Mouse (Mus musculus) yolk sac, embryonic 10.5 days (tissue): Measurements from ENCODE around the gene Nfatc2.

Experiments
- DNase-seq: peaks from one replicate; pipeline ENCODE4 v3.0.0-alpha.2; 2017; ENCODE audit warnings: low spot score

Nfatc2 gene

DNA sequence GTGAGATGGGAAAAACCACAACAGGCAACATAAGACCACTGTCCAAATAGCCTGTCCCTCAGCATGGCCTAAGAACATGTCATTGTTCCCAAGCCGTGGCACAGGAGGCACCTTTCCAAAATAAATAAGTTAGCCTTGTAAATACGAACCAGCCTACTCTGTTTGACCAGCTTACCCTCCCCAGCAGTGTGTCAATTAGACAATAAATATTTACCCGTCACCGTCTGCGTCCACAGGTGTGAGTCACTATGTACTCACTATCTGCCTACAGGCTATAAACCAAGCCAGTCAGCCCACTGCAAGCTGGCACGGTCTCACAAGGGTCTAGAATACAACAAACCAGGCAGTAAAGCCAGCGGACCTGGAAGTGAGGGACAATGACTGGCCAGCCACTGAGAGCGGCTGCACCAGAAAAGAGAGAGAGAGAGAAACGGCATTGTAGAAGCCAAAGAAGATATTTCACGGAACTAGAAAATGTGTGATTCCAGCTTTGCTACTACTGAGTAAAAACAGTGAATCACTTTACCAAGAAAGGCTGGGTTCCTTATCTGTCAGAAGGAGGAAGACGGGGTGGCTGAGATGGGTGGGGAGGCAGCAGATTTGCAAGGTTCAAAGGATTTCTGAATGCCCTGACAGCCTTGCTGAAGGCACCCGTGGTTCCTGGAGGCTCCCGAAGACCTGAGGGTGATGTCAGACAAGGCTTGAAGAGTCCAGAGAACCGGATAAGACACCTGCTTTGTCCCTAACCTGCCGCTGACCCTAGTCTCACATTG, 69.2 kb downstream of the Nfatc2 start:
- no peak for DNase-seq

DNA sequence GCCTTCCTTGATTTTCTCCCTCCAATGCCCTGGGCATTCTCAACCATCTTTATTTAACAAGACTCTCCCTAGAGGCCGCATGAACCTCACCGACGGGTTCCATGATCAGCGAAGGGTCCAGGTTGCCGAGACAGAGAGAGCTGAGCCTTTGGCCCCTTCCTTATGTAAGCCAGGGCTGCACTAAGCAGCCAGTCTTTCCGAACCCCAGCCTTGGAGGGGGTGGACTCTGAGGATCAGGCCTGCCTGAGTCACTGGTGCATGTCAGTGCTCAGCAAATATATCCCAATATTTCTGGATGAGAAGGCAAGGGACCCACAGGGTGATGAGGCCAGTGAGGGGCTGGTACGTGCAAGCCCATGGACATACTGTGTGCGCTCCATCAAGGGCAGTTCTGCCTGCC, 72.9 kb downstream of the Nfatc2 start:
- DNase-seq, result no peak

DNA sequence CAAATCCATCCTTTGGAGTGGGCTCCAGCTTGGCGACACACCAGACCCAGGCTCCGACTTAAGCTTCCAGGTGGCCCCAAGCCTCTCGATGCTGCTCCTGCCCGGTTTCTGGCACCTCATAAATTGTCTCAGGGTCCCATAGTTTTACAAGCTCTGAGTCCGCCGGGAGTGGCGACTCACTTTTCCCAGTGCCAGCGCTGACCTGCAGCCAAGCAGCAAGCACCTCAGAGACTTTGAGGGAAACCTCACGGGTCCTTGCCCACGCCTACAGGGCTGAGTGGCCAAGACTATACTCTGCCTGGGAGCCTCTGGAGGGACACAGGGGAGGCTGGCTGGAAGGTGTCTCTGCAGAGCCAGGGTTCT, 74.0 kb downstream of the Nfatc2 start:
- no peak for DNase-seq

DNA sequence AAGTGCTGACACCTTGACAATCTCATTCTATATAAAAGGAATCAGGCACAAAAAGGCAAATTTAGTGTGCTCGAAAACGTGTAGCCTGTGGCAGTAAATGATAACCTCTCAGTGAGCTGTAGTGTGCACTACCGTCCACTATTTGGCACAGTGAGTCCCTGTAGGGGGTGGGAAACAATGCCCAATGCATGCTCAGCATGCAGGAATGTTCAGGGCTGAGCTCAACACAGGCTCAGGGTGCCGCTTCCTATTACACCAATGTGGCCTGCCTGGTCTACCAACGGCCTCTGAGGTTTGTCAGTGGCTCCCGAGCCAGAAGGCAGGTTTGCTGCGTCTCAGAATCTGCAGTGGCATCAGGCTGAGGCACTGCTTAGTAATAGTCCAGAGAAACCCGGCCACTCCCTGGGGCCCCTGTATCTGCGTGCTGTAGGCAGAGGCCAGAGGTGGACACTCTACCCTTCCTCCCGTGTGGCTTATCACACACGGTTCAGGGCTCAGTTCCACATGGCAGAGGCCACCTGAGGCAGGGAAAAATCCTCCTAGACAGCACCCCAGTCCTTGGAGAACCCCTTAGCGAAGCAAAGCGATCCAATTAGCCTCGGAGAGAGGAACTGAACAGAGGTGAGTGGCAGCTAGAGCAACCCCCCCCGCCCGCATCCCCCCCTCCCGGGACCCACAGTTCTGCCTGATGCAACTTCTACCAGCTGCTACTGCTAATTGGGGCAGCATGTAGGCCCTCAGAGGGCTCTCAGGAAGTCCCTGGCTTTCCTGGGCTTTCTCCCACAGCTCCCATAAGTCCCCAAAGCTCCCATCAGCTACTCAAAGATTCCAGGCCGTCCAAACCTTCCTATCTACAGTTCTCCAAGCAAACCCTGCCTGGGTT, 74.7 kb downstream of the Nfatc2 start:
- no peak for DNase-seq

DNA sequence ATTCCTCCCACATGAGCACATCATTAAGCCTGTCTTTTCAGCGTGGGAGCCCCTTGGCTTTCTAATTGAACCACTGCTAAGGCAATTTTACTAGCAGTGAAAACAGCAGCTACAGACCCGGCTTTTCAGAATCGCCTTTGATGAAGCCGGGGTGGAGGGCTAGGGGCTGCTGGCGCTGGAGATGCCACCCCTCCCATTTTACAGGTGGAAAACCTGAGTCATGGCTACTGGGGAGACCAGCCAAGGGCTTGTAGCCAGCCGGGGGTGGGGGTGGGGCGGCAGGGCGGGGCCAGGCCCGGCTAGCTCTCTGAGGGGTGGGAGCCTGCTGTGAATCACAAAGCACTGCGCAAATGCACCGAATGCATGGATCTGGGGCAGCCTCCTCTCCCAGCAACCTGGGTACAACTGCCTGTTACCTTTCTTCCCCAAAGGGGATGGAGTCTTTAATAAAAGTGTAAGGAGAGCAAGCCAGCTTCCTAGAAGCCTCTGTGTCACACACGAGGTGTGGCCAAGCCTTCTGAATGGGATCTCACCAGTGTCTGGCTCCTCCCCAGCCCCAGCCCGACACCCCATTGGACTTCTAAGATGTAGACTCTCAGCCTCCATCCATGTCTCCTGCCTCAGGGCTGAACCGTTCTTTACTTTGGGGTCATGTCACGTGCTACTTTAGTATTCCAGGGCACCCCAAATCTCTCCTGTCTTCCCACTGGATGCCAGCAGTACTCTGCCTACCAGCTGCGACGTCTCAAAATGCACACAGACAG, 75.9 kb downstream of the Nfatc2 start:
- DNase-seq, result peak; percentile 19

DNA sequence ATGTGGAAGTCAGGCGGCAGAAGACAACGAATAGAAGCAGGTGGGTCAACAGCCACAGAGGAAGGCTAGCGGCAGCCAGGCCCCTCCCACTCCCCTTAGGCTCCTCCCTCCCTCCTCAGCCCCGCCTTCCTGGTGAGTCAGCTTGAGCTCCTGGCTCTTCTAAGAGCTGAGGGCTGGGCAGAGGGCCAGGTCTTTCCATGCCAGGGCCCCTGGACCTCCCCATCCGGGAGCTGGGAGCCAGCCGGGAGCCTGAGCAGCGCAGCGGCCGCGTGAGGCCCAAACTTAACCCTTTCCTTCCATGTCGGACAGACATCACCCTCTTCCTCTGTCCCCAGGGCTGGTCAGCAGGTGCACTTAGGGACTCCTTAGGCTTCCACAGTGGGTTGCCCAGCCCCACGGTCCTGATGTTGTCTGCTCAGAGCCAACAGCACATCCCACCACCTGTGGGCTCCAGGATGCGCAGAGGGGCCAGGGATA, 76.5 kb downstream of the Nfatc2 start:
- DNase-seq, result peak; percentile 74

DNA sequence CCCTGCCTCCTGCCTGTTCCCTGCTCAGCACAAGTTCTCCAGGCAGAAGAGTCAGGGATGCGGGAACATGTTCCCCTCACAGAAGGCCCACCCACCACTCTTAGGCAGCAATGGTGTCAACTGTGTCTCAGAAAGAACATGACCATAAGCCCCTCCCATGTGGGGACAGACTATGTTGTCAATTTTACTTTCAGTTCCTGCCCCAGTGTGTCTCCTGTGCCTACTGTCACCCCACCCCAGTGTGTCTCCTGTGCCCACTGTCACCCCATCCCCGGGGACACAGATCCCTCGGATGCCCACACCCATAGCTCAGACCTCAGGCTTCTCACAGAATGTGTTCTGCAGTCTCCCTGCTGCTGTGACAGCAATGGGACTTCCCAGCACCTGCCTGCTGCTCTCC, 79.2 kb downstream of the Nfatc2 start:
- no peak for DNase-seq

DNA sequence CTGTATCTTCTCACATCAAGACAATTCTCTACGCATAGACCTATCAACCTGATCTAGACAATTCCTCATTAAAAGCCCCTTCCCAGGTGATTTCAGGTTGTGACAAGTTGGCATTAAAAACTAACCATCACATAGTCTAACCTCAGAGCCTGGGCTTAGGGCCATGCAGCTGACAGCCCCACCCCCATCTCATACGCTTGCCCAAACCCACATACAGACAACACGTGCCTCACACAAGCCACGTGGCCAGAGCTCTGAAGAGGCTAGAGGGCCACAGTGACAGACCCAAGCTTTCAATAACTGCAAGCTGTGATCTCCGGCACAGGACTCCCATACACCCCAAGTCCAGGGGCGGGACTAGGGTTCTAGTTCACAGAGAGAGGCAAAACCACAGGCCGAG, 80.7 kb downstream of the Nfatc2 start:
- DNase-seq, result no peak

DNA sequence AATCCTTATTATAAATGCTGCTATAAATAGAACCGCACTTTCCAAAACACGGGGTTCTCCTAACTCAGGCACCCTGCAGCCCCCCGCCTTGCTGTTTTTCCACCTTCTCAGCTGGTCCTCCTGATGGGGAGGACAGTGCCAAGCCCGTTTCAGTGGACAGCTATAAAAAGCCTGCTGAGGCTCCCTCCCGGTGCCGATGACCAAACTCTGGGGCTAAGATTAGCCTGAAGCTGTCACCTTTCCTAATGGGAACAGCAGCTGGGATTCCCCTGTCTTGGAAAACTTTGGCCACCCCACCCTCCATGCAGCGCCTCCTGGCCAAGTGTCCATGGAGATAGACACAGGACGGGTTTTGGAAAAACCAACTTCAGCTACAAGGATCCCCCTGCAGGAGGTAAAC, 81.9 kb downstream of the Nfatc2 start:
- DNase-seq, result no peak

DNA sequence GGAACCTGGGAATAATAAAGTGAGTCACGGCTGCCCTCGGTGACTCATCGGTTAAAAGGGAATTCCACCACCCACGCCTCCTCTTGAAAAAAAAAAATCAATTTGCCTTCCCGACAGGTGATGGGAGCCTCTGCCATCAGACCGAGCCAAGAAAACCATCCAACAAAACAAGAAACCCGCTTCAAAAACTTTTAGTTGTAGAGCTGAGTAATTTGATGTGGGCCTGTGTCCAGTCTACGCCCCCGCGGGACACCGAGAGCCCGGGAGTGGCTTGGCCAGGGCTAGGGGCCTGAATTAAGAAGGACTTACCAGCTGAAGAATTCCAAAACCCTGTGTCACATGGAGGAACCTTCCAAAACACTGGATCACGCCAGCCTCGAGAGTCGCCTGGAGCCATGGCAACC, 83.2 kb downstream of the Nfatc2 start:
- no peak for DNase-seq

DNA sequence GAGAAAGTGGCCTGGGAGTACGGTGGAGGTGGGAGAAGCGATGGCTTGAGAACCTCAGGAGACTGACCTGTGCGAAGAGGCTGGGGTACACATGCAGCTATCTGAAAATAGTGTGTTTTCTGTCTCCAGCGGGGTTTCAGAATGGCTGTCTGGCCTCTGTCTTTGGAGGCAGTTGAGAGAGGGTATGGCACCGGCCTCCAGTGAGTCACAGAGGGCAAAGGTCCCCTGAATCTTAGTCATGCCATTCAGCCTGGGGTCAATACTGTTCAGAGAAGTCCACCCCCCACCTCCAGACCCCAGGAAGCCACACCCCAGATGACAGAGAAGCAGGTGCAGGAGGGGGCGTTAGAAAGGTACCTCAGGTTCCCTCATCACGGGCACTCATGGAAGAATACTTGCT, 83.7 kb downstream of the Nfatc2 start:
- DNase-seq, result no peak

DNA sequence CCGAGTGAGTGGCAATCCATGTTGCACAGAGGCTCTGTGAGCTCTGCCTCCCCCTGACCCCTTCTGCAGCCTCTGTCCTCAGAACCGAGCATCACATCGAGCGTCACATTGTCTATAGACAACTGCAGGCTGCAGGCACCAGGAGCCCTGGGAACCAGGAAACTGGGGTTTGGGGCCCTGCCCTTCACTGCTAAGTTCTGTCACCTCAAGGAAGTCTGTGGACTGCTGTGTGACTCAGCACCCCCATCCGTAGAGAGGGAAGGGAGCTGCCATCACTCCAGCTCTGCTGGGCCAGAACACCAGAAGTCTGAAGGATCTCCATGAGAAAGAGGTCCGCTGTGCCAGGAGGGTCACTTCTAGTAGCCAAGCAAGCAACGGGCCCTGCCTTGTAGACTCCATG, 84.7 kb downstream of the Nfatc2 start:
- DNase-seq, result no peak

DNA sequence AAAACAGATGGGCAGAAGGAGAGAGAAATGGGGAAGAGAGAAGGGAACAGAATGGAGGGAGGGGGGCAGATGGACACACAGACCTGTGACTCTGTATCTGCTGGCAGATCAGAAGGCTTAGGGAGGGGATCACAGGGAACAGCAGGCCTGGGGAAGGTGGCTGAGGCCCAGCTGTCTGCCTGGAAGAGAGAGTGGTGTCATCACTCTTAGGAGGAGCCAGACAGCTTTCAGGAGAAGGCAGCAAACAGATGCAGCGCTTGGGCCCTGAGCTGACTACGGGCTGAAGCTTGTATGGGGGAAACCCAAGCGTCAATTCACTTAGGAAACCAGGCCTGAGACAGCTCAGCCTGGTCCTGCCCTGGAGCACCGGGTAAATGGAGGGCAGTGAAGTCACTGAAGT, 86.0 kb downstream of the Nfatc2 start:
- no peak for DNase-seq

DNA sequence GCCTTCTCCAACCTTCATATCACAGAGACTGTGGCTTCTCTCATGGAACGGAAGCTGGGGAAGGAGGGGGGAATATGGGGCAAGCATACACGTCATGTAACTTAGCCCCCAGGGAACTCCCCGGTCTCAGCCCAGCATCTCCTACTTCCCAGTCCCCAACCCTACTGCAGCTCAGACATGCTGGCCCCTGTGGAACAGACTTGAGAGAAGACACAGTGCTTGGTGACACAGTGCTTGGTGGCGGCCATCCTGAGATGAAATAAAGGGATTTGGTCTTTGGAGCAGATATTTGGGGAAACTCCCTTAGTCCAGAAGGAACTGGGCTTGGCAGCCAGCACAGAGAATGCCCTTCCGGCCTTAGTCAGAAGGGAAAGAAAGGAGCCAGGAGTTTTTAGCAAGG, 87.3 kb downstream of the Nfatc2 start:
- no peak for DNase-seq

DNA sequence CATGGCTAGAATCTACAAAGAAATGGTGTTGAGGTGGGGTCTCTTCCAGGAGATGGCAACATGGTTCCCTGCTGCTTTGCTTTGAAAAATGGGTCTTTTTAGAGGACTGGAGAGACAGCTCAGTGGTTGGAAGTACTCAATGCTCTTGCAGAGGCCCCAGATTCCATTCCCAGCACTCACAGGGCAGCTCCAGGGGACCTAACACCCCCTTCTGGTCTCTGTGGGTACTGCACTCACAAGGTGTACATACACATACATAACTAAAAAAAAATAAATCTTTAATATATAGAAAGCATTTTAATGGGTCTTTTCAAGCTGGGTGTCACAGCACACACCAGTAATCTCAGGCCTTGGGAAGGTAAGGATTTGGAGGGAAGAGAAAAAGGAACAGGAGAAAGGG, 89.9 kb downstream of the Nfatc2 start:
- DNase-seq, result no peak

DNA sequence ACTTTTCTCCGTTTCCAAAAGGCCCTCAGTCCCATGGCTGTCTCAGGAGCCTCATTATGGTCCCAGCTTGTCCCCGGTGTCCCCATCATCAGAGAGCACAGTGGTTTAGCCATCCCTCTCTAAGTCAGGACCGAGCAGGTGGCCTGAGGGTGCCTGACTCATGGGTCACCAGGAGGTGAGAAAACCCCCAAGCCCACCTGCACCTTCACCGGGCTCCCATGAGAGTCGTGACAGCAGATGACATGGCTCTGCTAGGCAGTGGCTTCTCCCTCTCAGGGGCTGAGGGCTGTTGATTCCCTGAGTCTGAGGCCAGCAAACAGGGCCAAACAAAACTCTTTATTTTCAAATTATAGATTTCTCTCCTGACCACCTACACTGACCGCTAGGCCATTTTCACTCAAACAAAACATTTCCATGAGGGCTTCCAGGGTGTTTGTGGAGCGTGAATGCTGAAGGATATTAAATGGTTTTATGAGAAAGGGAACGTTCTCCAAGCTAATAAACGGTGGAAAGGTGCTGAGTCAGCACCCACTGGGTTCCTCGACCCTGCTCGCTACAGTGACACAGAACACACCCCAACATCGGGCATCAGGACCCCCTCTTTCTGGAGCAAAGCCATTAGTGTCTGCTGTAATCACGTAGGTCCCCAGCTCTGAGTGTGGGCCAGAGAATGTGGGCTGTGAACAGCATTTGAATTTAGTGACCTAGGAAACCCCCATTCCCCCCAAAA, 92.8 kb downstream of the Nfatc2 start:
- DNase-seq, result no peak

DNA sequence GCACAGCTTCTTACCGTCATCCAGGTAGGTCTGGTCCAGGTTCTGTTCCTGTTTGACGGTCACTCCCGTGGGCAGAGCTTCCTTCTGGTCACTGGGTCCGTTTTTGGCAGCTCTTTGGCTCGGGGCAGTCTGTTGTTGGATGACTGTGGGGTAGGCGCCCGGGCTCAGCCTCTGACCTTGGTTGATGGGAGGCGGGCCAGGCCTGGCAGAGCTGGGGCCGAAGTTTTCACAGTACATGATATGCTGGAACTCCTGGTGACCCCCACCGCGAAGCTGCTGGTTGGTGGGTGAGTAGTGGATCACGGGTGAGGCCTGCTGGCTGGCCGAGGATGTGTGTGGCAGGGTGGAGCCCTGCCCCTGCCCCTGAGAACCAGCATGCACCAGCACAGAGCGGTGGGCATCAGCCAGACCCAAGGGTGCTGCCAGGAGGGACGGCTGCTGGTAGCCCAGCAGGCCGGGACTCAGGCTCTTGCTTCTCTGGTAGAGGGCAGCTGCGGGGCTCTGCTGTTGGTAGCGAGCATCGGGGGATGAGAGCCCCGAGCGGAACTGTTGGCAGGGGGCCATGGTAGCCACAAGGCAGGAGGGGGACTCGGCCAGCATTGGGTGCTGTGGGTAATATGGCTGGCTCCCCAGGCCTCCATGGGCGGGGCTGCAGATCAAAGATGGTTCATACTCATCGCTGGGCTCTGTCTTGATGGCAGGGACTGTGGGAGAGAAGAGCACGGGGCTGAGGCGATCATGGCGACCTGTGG, 96.8 kb downstream of the Nfatc2 start:
- no peak for DNase-seq

DNA sequence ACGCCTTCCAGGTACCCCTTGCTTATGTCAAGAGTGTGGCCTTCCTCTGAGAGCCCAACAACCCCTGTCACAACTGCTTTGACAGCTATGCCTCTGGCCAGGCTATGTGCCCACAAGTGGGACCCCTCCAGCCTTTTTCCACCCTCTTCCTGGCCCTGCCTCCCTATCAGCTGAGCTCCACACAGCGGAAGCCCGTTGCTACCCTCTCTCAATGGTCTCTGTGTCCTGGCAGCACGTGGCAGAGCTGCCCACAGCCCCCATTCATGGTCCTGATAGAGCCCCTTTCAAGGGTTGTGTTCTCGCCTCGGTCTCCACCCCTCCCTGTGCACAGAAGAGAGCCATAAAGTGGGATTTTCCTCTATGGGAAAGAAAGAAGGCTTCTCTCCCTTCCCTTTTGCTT, 97.7 kb downstream of the Nfatc2 start:
- DNase-seq, result no peak

DNA sequence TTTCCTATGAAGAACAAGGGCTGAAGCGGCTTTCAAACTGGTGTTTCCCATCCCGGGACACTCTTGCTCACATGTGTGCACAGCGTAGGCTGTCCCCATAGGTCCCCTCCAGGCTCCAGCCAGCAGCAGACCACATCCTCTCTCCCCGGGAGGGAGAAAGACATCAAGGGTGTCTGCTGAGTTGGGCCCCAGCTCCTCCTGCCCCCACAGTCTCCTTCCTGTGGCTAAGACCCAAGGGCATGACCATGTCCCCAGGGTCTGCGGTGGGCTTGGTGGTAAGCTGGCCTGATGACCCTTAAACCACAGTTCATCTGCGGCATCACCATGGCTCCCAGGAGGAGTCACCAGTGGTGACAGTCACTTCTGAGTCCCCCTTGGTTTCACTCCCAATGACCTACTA, 100.7 kb downstream of the Nfatc2 start:
- DNase-seq, result no peak

DNA sequence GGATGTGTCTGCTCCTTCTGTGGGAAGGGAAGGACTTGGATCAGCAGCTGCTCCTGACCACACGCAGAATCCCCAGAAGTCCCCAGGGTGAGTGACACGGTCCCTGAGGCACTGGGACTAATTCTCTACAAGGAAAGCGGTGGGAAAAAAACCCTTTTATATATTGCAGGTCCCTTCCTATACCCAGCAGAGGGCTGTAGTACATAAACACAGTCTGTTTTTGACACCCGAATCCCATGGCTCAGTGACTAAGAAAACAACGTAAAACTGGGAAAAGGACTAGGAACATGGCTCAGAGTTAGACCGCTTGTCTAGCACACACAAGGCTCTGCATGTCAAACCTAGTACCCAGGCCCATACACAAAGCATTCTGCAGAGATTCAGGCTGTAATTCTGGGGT, 101.2 kb downstream of the Nfatc2 start:
- DNase-seq, result no peak

DNA sequence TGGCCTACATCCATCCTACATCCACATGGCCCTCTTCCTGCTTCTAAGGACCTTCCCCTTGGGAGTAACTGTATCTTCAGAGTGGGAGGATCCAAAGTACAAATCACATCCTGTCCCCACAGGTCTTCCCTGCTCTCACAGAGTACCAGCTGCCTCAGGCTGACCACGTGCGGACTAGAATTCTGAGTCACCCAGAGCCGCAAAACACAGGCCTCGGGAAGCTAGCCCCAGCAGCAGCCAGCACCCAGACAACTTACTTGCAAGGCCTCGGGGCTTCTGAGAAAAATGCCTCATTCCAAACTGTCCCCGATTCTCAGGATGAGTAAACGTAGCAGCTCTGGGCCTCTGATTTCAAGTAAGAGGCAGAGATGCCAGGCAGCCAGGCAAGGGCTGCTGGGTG, 109.7 kb downstream of the Nfatc2 start:
- no peak for DNase-seq
